In genomic region chr1:90673751-90674150, GRCm38 (mm10) we compare ENCODE assay signal across 19 mouse cellular contexts.
"Had no signal": no experiment of that assay in that cellular context is flagged by ENCODE, and none has a peak within 500 bp of the region (broad histone marks: within the 10 kb centered on the region; RNA-seq: fewer than 3 reads in every experiment).

No protein-coding gene starts in this region.

- H3K27ac ChIP-seq: kidney, postnatal 0 days; limb, embryonic 10.5 days; limb, embryonic 13.5 days; liver, embryonic 12.5 days; liver, embryonic 15.5 days; lung, embryonic 15.5 days; stomach, embryonic 15.5 days had no signal

- DNase-seq: kidney, adult 2 months; kidney, postnatal 25 days; liver; lung, adult 18-20 months; lung, postnatal 10 days; lung, postnatal 4 days; midbrain, embryonic 14.5 days; retina, postnatal 1 day; right cerebral cortex, postnatal 25 days; spleen, adult 18-20 months had no signal

- H3K9ac ChIP-seq: limb, embryonic 13.5 days; liver, embryonic 12.5 days; liver, embryonic 15.5 days; lung, embryonic 15.5 days; stomach, embryonic 15.5 days had no signal

- H3K4me3 ChIP-seq: limb, embryonic 10.5 days; limb, embryonic 13.5 days; liver, embryonic 12.5 days; liver, embryonic 15.5 days; lung, embryonic 15.5 days; stomach, embryonic 15.5 days had no signal

- H3K36me3 ChIP-seq: limb, embryonic 10.5 days; limb, embryonic 13.5 days; liver, embryonic 12.5 days; liver, embryonic 15.5 days; lung, embryonic 15.5 days; stomach, embryonic 15.5 days had no signal

- H3K4me1 ChIP-seq: liver, embryonic 15.5 days had no signal

- H3K4me2 ChIP-seq: limb, embryonic 13.5 days; liver, embryonic 12.5 days; liver, embryonic 15.5 days; lung, embryonic 15.5 days; midbrain, embryonic 11.5 days; stomach, embryonic 15.5 days had no signal

- ATAC-seq: intestine, postnatal 0 days; liver, embryonic 12.5 days had no signal

- H3K27me3 ChIP-seq: limb, embryonic 13.5 days; liver, embryonic 12.5 days; liver, embryonic 15.5 days; lung, embryonic 15.5 days; stomach, embryonic 15.5 days had no signal

- H3K9me3 ChIP-seq: limb, embryonic 10.5 days; limb, embryonic 13.5 days; liver, embryonic 12.5 days; liver, embryonic 15.5 days; lung, embryonic 15.5 days; stomach, embryonic 15.5 days had no signal
